Mouse (Mus musculus): Measurements from ENCODE around the gene Itgav. TPM values are rescaled to one million over a fixed set of nuclear protein-coding genes. Genes with fewer than 3 reads are reported as not detected.

Gene Itgav
- polyA plus RNA-seq, 1 experiment from 2014 or later = 12.4 TPM

GRCm38 (mm10) chr2:83714783-83715182 is 9.4 kb upstream of the Itgav start:
- Histone ChIP-seq H3K9me3 (replicated peaks) (no peaks in the 10 kb centered on the region), H3K4me2 (no peak overlapping the region), H3K4me3 (replicated peaks) (no peak overlapping the region), H3K27ac (replicated peaks) (no peak overlapping the region), H3K4me1 (replicated peaks) (no peaks in the 10 kb centered on the region), H3K36me3 (replicated peaks) (no peaks in the 10 kb centered on the region), H3K27me3 (no peaks in the 10 kb centered on the region), H3K9ac (no peak overlapping the region)
- ATAC-seq (ENCODE audit: insufficient read depth) = no peak
- WGBS (ENCODE audit: insufficient replicate concordance) = 18% methylated on average over 6 of the region's 6 CpGs

GRCm38 (mm10) chr2:83718341-83718740 is 5.9 kb upstream of the Itgav start:
- Histone ChIP-seq H3K9ac (no peak overlapping the region), H3K9me3 (replicated peaks) (no peaks in the 10 kb centered on the region), H3K27ac (replicated peaks) (no peak overlapping the region), H3K27me3 (peaks cover 2% of the 10 kb centered on the region; the same call in 1 of the 2 replicates), H3K4me2 (no peak overlapping the region), H3K36me3 (replicated peaks) (no peaks in the 10 kb centered on the region), H3K4me1 (replicated peaks) (peaks cover 1% of the 10 kb centered on the region; the same call in 1 of the 2 replicates), H3K4me3 (replicated peaks) (no peak overlapping the region)
- 66% methylated on average over 4 of the region's 4 CpGs for WGBS (ENCODE audit: insufficient replicate concordance)
- ATAC-seq (ENCODE audit: insufficient read depth) = no peak

DNA sequence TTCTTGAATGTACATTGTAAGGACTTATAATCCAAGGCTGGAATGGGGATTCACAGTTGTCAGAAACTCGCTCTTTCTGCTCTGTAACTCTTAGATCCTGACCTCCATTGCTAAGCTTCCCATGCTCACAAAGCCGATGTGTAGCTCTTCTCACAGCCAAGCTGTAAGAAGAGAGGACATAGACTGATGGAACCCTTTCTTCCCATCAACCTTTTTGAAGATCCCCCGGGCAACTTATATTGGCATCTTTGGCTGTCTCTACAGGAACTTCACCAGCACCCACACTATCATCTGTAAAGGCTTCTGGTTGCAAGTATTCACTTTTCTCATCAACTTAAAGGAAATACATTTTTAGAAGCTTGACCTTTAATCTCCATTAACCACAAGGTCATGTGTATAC is 2.6 kb upstream of the Itgav start:
- Histone ChIP-seq H3K27me3 (peaks cover 30% of the 10 kb centered on the region), H3K4me1 (replicated peaks) (peaks cover 10% of the 10 kb centered on the region; the same call in 1 of the 2 replicates), H3K9ac (no peak overlapping the region), H3K27ac (replicated peaks) (no peak overlapping the region), H3K4me3 (replicated peaks) (no peak overlapping the region), H3K9me3 (replicated peaks) (no peaks in the 10 kb centered on the region), H3K4me2 (no peak overlapping the region), H3K36me3 (replicated peaks) (no peaks in the 10 kb centered on the region)
- 58% methylated on average over 3 of the region's 3 CpGs for WGBS (ENCODE audit: insufficient replicate concordance)
- no peak for ATAC-seq (ENCODE audit: insufficient read depth)

GRCm38 (mm10) chr2:83722936-83723335 is 1.3 kb upstream of the Itgav start:
- Histone ChIP-seq H3K4me2 (no peak overlapping the region), H3K4me1 (replicated peaks) (peaks cover 10% of the 10 kb centered on the region; the same call in 1 of the 2 replicates), H3K36me3 (replicated peaks) (no peaks in the 10 kb centered on the region), H3K27me3 (peaks cover 30% of the 10 kb centered on the region), H3K9me3 (replicated peaks) (no peaks in the 10 kb centered on the region), H3K4me3 (replicated peaks) (no peak overlapping the region), H3K9ac (no peak overlapping the region), H3K27ac (replicated peaks) (no peak overlapping the region)
- no peak for ATAC-seq (ENCODE audit: insufficient read depth)

DNA sequence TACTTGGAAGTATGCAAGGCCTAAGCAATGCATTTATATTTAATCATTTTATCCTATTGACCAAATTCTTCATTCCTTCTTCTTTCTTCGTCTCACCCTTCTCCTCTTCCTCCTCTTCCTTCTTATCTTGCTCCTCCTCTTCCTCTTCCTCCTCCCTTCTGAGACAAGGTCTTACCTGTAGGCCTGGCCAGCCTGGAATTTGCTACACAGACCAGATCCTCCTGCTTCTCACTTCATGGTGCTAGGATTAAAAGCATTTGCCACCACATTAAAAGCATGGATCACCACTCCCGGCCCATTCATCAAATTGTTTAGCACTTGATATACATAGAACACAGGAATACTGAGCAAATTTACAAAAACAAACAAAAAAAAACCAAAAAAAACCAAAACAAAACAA is 851 bp upstream of the Itgav start:
- Histone ChIP-seq H3K27me3 (peaks cover 30% of the 10 kb centered on the region), H3K36me3 (replicated peaks) (no peaks in the 10 kb centered on the region), H3K9ac (no peak overlapping the region), H3K9me3 (replicated peaks) (no peaks in the 10 kb centered on the region), H3K4me1 (replicated peaks) (peaks cover 10% of the 10 kb centered on the region; the same call in 1 of the 2 replicates), H3K4me3 (replicated peaks) (peak overlapping the region; percentile 67; the same call in 1 of the 2 replicates), H3K4me2 (peak overlapping the region; percentile 72), H3K27ac (replicated peaks) (no peak overlapping the region)
- ATAC-seq (ENCODE audit: insufficient read depth) = no peak
- WGBS (ENCODE audit: insufficient replicate concordance) = 38% methylated on average over 2 of the region's 2 CpGs

- peak overlapping the region; percentile 67 for H3K4me3 ChIP-seq (replicated peaks)
- ATAC-seq (ENCODE audit: insufficient read depth) = peak; percentile 47
- no peaks in the 10 kb centered on the region for H3K36me3 ChIP-seq (replicated peaks)
- 6% methylated on average over 44 of the region's 44 CpGs for WGBS (ENCODE audit: insufficient replicate concordance)
- peaks cover 14% of the 10 kb centered on the region; the same call in 1 of the 2 replicates for H3K4me1 ChIP-seq (replicated peaks)
- peak overlapping the region; percentile 72 for H3K4me2 ChIP-seq
- H3K27ac ChIP-seq (replicated peaks) = peak overlapping the region; percentile 79
- H3K27me3 ChIP-seq = peaks cover 30% of the 10 kb centered on the region
- H3K9ac ChIP-seq = peak overlapping the region; percentile 61
- H3K9me3 ChIP-seq (replicated peaks) = no peaks in the 10 kb centered on the region
Observed at GRCm38 (mm10) chr2:83724827-83725730, 882 bp downstream of the Itgav start.

GRCm38 (mm10) chr2:83725796-83726195 is 1.6 kb downstream of the Itgav start:
- WGBS (ENCODE audit: insufficient replicate concordance) = 36% methylated on average over 4 of the region's 4 CpGs
- peaks cover 30% of the 10 kb centered on the region for H3K27me3 ChIP-seq
- no peaks in the 10 kb centered on the region for H3K36me3 ChIP-seq (replicated peaks)
- H3K4me2 ChIP-seq = peak overlapping the region; percentile 72
- no peak for ATAC-seq (ENCODE audit: insufficient read depth)
- no peak overlapping the region for H3K27ac ChIP-seq (replicated peaks)
- no peaks in the 10 kb centered on the region for H3K9me3 ChIP-seq (replicated peaks)
- H3K9ac ChIP-seq = no peak overlapping the region
- peaks cover 14% of the 10 kb centered on the region; the same call in 1 of the 2 replicates for H3K4me1 ChIP-seq (replicated peaks)
- H3K4me3 ChIP-seq (replicated peaks) = peak overlapping the region; percentile 67; the same call in 1 of the 2 replicates

DNA sequence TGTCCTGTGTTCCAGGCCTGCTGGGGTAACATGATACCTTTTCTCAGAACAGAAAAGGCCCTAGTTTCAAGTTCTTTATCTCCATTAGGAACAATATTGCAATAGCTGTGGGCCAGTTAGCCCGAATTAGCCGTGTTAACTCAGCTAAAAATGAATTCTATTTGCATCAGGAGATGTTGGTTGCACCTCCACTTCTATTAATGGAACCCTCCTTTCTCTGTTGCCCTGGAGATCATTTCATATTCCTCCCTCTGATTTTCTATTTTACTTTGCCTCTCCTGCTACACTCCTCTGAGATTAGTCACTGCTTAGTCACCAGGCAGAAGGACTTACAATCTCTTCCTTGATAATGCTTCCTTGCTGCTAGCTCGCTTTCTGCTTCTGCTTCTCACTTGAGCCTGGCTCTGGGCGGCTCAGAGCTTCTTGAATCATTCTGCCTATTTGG is 4.1 kb downstream of the Itgav start:
- no peak overlapping the region for H3K4me2 ChIP-seq
- peaks cover 14% of the 10 kb centered on the region; the same call in 1 of the 2 replicates for H3K4me1 ChIP-seq (replicated peaks)
- peaks cover 28% of the 10 kb centered on the region for H3K27me3 ChIP-seq
- no peak overlapping the region for H3K9ac ChIP-seq
- H3K27ac ChIP-seq (replicated peaks) = no peak overlapping the region
- H3K4me3 ChIP-seq (replicated peaks) = no peak overlapping the region
- WGBS (ENCODE audit: insufficient replicate concordance) = 41% methylated on average over 4 of the region's 4 CpGs
- H3K9me3 ChIP-seq (replicated peaks) = no peaks in the 10 kb centered on the region
- no peak for ATAC-seq (ENCODE audit: insufficient read depth)
- no peaks in the 10 kb centered on the region for H3K36me3 ChIP-seq (replicated peaks)

GRCm38 (mm10) chr2:83729339-83729738 is 5.1 kb downstream of the Itgav start:
- H3K4me1 ChIP-seq (replicated peaks) = peaks cover 11% of the 10 kb centered on the region; the same call in 1 of the 2 replicates
- no peak overlapping the region for H3K4me3 ChIP-seq (replicated peaks)
- H3K27me3 ChIP-seq = peaks cover 17% of the 10 kb centered on the region
- no peaks in the 10 kb centered on the region for H3K9me3 ChIP-seq (replicated peaks)
- no peak overlapping the region for H3K4me2 ChIP-seq
- no peaks in the 10 kb centered on the region for H3K36me3 ChIP-seq (replicated peaks)
- 53% methylated on average over 5 of the region's 5 CpGs for WGBS (ENCODE audit: insufficient replicate concordance)
- ATAC-seq (ENCODE audit: insufficient read depth) = no peak
- no peak overlapping the region for H3K27ac ChIP-seq (replicated peaks)
- no peak overlapping the region for H3K9ac ChIP-seq

DNA sequence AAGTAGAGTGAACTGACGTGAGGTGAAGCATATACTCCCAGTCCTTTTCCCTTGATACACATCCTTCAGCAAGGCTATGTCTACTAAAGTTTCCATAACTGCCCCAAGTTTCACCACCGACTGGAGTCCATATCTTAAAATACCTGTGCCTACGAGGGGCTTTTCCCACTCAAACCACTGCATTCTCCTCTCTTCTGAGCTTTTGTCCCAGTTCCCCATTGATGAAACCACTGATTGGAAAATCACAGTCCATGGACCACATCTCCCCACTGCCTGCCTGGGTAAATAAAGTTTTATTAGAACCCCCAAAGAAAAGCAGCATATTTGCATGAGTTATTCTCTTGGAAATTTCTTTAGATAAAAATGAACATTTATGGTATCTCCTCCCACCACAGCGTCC is 8.7 kb downstream of the Itgav start:
- Histone ChIP-seq H3K9ac (no peak overlapping the region), H3K36me3 (replicated peaks) (no peaks in the 10 kb centered on the region)
- 68% methylated on average over 4 of the region's 4 CpGs for WGBS (ENCODE audit: insufficient replicate concordance)

DNA sequence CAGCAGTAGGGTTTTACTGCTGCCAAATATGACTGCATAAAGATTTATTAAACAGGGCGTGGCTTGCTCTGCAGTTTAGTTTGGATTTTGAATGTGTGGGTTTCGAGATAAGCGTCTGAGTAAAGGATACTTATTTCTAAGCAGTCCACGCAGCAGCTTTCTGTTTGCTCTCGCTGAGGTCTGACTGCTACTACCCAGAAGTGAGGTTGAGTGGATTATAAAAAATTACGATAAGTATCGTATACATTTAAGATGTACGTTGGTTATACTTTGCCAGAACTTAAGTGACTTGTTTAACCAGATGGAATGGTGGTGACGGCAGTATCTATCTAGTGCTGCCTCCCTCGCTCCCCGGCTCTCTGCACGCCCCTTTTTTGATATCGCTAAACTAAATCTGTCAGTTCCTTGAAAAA is 9.8 kb downstream of the Itgav start:
- no peak for ATAC-seq (ENCODE audit: insufficient read depth)
- Histone ChIP-seq H3K9me3 (replicated peaks) (no peaks in the 10 kb centered on the region), H3K4me3 (replicated peaks) (no peak overlapping the region), H3K27me3 (no peaks in the 10 kb centered on the region), H3K4me1 (replicated peaks) (0 out of 2 replicates have a peak, but pooled peaks cover 4% of the 10 kb centered on the region), H3K36me3 (replicated peaks) (no peaks in the 10 kb centered on the region), H3K27ac (replicated peaks) (no peak overlapping the region), H3K9ac (no peak overlapping the region), H3K4me2 (peak overlapping the region; percentile 8; the same call in 1 of the 2 replicates)
- WGBS (ENCODE audit: insufficient replicate concordance) = 35% methylated on average over 13 of the region's 13 CpGs

More for the DNA sequence above, 8.7 kb downstream of the Itgav start:
- Histone ChIP-seq H3K27ac (replicated peaks) (no peak overlapping the region), H3K4me1 (replicated peaks) (0 out of 2 replicates have a peak, but pooled peaks cover 4% of the 10 kb centered on the region), H3K27me3 (no peaks in the 10 kb centered on the region), H3K4me2 (no peak overlapping the region), H3K4me3 (replicated peaks) (no peak overlapping the region), H3K9me3 (replicated peaks) (no peaks in the 10 kb centered on the region)
- ATAC-seq (ENCODE audit: insufficient read depth) = no peak

Data from liver, embryonic 15.5 days (tissue).